Mouse (Mus musculus): Measurements from ENCODE around the gene Tex101. TPM values are rescaled to one million over a fixed set of nuclear protein-coding genes. Genes with fewer than 3 reads are reported as not detected.
"Not testable (repeated sequence)": the region's sequence is repeated elsewhere in the genome, so short reads cannot be mapped to it uniquely, and the experiment has no call there.

Gene Tex101
- not detected in 2 replicates for total RNA-seq (2015; ENCODE audit: low replicate concordance)
- total RNA-seq (2017; ENCODE audit: low replicate concordance), result not detected in 2 replicates

DNA sequence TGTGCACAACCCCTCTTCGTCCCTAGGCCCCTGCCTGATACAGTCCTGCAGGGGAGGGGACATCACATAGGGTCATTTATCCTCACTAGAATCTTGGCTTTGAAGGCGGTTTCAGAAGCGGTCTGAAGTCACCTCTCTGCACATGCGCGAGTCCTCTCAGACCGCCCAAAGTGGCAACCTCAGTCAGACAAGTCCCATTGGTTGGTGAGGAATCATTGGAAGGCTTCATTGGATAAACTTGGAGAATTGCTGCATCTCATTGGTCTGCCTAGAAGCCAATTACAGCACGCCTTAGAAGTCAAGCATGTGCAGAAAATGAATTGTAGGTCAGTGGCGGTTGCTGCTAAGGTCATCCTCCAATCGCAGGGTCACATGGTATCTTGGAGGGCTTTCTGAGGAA, at the start of gene Tex101:
TSS of gene Tex101 (minus strand) at position 101 of the 400 bp plus-strand sequence.
- no peak for ATAC-seq (replicated peaks; ENCODE audit: low FRiP score, poor library complexity, severe bottlenecking)

DNA sequence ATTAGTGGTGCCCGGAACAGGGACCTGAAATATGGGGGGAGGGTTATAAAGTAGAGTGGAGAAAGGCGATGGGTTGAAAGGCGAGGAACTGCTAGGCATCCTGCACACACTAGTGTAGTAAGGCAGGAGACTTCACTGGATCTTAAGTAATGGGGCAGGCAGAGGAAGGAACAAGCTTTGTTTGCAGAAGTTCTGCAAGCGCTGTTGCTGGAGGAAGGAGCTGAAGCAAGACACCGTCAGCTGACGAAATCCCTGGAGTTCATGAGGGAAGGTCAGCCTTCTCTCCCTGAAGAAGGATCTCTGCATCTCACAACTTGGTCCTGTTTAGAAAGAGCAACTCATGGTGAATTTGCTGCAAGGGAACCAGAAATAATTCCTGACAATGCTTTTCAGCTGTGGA, 38.6 kb upstream of the Tex101 start:
- no peak for ATAC-seq (replicated peaks; ENCODE audit: low FRiP score, poor library complexity, severe bottlenecking)

DNA sequence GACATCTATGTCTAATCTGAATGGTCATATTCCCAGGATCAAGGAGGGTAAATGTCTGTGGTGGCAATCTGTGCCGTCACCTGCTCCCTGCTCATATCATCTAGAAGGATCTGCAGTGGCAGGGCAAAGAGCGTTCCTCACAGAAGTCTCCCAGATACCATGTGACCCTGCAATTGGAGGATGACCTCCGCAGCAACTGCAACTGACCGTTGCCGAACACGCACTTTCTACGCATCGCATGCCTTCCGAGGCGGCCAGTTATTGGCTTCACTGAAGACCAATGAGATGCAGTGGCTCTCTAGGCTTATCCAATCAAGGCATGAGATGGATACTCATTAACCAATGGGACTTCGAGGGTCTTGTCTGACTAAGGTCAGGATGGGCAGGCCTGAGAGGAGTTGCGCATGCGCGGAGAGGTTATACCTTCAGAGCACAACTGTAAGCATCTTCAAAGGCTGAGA, 32.4 kb upstream of the Tex101 start, which contains the start of gene BC049730:
TSS of gene BC049730 (plus strand) at position 411 of the 461 bp plus-strand sequence.
- no peak for ATAC-seq (replicated peaks; ENCODE audit: low FRiP score, poor library complexity, severe bottlenecking)

DNA sequence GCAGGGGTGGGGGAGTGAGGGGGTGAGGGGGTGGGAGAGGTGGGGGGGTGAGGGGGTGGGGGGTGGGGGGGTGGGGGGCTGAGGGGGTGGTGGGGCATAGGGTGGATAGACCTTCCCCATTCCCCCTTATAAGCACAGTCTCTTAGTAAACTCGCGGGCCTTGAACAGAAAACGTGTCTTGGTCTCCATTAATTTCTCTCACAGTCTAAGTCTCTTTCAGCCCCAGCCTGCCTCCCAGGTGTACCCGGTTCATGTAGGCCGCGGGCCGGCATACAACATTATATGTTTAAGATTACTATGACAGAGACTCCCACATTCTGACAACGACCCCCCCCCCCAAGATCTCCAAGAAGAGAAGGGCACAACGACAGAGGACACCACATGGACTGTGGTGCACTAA, 26.4 kb upstream of the Tex101 start:
- ATAC-seq (replicated peaks; ENCODE audit: low FRiP score, poor library complexity, severe bottlenecking), result not testable (repeated sequence)

DNA sequence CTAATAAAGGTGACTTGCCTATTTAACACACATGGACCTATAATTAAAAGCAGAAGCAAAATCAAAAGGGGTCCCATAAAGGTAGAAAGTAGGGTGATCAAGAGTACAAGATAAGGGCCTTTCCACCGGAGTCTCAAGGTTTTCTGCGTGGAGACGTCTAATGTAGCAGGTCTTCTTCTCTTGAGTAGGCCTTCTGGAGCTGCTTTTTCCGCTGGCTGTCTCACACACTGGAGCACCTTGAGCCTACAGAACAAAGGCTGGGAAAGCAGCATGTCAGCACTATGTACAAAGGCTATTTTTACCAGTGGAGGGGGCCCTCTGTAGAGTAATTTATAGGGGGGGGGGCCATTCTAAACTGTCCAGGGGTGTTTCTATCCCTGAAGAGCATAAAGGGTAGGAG, 21.4 kb upstream of the Tex101 start:
- ATAC-seq (replicated peaks; ENCODE audit: low FRiP score, poor library complexity, severe bottlenecking), result not testable (repeated sequence)

DNA sequence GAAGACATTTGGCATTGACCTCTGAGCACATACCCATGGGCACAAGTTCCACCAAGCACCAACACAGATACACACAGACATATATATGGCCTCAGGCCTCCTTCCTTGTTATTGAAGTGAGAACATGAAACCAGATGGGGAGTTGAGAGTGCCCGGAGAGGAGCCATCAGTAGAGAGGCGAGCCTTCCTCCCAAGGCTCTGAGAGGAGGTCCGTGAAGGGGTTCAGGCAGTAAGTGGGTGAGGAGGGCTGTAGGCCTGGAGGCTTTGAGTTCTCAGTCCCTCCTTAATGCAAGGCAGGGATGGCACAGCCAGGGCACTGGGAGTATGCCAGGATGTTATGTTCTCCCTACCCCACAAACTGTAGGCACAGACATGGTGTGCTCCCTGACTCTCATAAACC, 16.2 kb upstream of the Tex101 start:
- not testable (repeated sequence) for ATAC-seq (replicated peaks; ENCODE audit: low FRiP score, poor library complexity, severe bottlenecking)

DNA sequence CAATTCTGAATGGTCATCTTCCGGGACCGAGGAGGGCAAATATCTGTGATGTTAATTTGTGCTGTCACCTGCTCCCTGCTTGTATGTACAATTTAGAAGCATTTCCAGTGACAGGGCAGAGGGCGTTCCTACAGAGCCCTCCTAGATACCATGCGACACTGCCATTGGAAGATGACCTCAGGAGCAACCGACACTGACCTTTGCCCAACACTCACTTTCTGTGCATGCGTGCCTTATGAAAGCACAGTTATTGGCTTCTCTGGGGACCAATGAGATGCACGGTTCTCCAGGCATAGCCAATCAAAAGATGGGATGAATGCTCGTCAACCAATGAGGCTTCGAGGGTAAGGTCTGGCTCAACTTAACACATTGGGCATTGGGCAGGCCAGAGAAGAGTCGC, 11.0 kb upstream of the Tex101 start:
- not testable (repeated sequence) for ATAC-seq (replicated peaks; ENCODE audit: low FRiP score, poor library complexity, severe bottlenecking)

DNA sequence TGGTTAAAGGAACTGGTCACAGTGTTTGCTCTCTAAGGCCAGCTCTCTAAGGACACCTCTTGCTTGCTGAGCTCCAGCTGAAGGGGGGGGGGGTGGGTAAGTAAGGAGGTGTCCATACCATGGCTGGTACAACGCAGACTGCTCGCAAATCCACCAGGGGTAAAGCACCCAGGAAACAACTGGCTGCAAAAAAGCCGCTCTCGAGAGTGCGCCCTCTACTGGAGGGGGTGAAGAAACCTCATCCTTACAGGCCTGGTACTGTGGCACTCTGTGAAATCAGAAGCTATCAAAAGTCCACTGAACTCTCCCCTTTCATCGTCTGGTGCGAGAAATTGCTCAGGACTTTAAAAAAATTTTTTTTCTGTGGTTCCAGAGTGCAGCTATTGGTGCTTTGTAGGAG, 7.6 kb upstream of the Tex101 start:
- not testable (repeated sequence) for ATAC-seq (replicated peaks; ENCODE audit: low FRiP score, poor library complexity, severe bottlenecking)

DNA sequence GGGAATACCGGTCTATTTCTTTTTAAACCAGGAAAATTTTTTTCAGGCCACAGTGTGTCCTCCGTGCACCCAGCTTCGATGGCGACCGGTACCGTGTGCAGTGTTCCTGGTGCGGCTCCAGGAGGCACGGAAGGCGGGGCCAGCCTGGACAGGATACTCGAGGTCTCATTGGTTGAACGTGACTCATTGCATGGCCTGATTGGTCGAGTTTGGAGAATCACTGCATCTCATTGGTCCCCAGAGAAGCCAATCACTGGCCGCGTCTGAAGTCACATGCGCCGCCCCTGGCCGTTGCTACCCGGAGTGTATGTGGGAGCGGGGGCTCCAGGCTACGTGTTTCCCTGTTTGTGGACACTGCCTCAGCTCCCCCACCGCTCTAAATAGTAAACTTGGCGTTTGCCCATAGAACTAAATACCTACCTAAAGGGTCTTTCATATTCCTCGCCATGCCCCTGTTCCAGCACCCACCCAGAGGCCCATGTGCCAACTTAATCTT, 4.5 kb downstream of the Tex101 start:
- no peak for ATAC-seq (replicated peaks; ENCODE audit: low FRiP score, poor library complexity, severe bottlenecking)

DNA sequence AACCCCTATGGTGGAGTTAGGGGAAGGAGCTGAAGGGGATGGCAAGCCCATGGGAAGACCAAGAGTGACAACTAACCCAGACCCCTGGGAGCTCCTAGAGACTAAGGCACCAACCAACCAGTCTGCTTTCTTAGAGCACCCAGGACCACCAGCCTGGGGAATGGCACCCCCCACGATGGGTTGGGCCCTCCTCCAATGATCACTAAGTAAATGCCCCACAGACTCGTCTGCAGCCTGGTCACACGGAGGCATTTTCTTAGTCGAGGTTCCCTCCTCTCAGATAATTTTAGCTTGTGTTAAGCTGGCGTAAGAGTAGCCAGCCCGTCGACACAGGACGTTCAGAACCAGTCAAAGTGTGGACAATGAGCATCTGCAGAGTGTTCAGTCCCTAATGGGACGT, 11.5 kb downstream of the Tex101 start:
- ATAC-seq (replicated peaks; ENCODE audit: low FRiP score, poor library complexity, severe bottlenecking), result no peak

DNA sequence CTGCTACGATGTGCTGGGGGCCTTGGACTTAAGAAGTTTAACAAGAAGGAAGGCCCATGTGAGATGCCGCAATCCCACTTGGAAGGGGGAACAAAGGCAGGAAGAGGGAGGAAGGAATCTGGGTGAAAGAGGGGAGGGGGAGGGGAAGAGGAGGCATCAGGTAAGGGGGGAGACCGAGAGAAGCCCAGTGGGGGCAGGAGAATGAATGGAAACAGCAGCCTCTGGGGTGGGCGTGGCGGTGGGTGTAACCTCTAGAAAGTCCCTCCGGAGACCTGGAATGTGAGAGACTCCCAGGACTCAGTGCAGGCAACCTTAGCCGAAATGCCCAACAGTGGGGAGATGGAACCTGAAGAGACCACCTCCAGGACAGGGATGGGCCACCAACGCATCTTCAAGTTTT, 12.2 kb downstream of the Tex101 start:
- no peak for ATAC-seq (replicated peaks; ENCODE audit: low FRiP score, poor library complexity, severe bottlenecking)

DNA sequence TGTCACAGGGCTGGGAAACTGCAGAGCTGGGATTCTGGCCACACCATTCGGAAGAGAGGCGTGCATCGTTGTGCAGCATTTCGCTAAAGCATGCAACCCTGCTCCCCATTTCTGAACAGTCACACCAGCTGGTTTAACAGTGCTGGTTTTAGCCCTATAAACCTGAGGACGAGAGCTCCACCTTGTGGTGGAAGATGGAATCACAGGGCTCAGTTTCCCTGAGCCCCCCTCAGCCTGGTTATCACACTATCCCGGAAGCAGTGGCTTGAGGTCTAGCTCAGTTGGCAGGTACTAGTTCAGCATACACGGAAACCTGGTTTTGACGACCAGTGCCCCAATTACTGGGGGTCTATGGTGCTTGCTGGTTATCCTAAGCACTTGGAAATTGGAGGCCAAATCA, 13.9 kb downstream of the Tex101 start:
- peak; percentile 68; the same call in 1 of the 2 replicates for ATAC-seq (replicated peaks; ENCODE audit: low FRiP score, poor library complexity, severe bottlenecking)

DNA sequence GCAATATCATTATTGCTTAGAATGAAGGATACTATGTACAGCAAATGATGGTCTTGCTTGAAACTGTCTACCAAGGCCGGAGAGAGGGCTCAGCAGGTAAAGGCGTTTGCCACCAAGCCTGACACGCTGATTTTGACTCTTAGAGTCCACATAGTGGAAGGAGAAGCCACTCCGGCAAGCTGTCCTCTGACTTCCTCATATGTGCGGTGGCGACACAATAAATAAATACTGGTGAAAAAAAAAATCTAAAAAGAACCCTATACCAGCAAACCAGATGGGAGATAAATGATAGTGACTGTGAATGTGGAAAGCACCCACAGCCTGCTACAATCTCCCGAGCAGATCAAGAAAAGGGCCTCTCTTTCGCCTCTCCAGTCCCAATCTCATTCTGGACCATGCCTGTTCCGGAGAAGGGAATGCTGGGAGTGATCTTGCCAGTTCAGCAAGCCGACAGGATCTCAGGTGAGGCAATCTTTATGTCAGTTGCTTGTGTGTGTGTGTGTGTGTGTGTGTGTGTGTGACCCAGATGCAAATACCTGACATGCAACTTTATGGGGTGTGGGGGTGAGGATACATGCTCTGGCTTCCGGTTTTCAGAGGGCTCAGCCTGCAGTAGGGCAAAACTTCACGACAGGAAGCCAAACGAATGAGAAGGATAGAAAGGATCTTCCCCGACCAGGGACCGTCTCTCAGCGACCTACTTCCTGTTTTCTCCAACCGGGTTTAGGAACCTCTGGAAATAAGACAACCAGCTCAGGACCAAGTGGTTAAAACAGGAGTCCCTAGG, 15.2 kb downstream of the Tex101 start:
- no peak for ATAC-seq (replicated peaks; ENCODE audit: low FRiP score, poor library complexity, severe bottlenecking)

DNA sequence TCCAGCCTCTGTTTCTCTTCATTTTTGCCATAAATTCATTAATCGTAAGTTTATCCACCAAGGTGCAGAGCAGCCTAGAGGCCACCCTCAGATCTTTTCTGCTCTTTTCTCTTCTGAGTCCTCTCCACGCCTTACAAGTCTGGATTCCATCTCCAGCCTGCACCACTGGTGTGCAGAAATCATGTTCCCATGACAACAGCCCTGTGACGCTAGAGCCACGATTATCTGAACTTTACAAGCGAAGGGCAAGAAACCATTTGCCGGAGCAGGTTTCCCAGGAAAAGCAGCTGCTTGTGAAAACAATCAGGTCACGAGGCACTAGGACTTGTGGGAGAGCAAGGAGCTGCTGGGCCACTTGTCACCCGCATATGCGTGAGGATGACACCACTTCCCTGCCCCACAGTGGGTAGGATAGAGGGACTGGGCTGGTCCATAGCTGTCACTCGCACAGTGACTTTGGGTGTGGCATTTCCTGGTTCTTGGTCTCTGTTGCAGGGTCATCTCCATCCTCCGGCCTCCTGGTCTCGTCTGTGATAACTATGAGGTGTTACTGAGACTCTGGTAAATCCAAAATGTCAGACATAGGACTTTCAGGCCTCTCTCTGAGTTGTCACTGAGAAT, 16.6 kb downstream of the Tex101 start:
- no peak for ATAC-seq (replicated peaks; ENCODE audit: low FRiP score, poor library complexity, severe bottlenecking)

DNA sequence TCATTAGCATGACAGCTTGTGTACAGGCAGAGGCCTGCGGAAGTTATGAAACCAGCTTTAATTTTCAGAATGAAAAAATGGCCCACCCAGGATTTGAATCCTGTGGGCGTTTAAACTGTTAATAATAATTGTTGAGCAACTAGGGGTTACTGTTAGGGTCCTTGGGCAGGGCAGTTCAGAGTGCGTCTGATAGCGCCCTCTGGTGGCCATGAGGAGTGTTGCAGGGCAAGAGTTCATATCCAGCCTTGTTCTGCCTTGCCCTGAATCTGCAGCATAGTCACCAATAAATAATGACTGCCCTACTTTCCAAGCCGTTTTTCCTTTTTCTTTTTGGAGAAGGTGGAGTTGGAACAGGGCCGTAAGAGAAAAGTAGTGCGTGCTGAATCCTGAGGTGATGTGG, 22.8 kb downstream of the Tex101 start:
- 0 out of 2 replicates have a peak, but pooled peaks have one; percentile 34 for ATAC-seq (replicated peaks; ENCODE audit: low FRiP score, poor library complexity, severe bottlenecking)

DNA sequence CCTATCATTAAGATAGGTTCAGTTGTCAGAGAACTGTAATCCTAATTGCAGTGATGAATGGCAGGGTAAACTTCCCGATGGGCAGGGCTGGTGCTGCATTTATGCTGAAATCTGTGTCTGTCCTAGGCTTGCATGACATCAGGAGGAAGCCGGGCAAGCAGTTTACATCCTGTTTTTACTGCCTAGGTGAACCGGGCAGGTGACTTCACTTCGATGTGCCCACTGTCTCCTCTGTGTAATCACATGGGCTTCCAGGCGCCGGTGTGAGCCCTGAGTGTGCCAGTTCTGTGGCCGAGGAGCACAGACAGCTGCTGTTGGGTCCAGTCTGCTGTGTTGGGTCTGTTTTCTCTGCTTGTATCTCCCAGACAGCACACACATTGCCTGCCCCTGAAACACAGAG, 30.0 kb downstream of the Tex101 start:
- no peak for ATAC-seq (replicated peaks; ENCODE audit: low FRiP score, poor library complexity, severe bottlenecking)

DNA sequence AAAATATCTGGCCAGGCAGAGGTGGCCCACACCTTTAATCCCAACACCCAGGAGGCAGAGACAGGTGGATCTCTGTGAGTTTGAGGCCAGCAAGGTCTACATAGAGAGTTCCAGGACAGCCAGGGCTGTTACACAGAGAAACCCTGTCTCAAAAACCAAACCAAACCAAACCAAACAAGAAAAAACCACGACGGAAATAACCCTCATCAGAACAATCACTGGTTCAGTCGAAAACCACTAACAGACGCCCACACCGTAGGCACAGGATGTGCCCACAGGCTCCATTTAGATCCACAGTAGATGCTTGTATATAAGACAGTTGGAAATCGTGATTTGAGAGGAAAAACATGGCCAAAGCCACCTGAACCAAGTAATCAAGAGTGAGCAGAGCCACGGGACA, 31.5 kb downstream of the Tex101 start:
- no peak for ATAC-seq (replicated peaks; ENCODE audit: low FRiP score, poor library complexity, severe bottlenecking)

DNA sequence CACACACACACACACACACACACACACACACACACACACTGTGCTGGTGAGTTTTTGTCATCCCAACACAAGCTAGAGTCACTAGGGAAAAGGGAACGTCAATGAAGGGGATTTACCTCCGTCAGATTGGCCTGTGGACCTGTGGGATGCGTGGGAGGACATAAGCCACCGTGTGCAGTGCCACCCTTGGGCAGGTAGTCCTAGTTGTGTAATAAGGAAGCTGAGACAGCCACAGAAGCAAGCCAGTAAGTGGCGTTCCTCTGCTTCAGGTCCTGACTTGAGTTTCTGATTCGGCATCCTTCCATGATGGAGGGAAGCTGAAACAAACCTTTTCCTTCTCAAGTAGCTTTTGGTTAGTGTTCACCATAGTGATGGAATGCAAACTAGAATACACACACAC, 32.0 kb downstream of the Tex101 start:
- ATAC-seq (replicated peaks; ENCODE audit: low FRiP score, poor library complexity, severe bottlenecking), result no peak

DNA sequence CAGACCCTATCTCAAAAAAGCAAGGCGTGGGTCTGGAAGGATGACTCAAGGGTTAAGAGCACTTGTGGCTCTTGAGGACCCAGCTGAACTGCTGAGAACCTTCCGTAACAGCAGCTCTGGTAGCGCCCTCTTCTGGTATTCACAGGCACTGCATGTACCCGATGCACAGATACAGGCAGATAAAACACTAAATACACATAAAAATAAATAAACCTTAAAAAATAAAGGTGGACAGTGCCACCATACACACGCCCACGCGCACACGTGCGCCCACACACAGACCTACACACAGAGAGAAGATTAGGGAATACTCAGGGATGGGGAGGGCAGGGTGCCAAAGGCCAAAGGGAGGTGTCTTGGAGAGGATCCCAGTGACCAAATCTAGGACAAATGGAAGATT, 34.0 kb downstream of the Tex101 start:
- ATAC-seq (replicated peaks; ENCODE audit: low FRiP score, poor library complexity, severe bottlenecking), result no peak

DNA sequence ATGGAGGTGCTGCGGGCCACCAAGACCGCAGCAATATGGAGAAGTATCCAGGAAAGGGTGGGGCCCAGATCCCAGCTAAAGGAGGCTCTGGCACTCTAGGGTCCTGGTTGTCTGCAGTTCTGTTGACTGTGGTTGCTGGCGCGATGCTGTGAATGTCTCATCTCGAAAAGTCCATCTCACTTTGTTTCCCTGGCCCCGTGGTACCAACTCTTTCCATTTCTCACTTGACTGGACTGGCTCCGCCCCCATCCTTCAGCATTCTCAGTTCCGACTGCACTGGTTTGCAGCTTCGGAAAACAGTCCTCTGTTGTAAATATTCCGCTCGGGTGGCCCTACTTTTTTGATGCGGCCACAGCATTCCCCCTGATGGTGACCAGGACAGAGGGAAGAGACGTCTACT, 36.0 kb downstream of the Tex101 start:
- ATAC-seq (replicated peaks; ENCODE audit: low FRiP score, poor library complexity, severe bottlenecking), result no peak

All from erythroid progenitor cell, adult 5-6 weeks (primary cell).